Mouse (Mus musculus): ENCODE results near the gene Tcf7l1.
A peak's percentile ranks its signal among the peaks of the same experiment; 100 is the strongest.

Tcf7l1 gene

DNA sequence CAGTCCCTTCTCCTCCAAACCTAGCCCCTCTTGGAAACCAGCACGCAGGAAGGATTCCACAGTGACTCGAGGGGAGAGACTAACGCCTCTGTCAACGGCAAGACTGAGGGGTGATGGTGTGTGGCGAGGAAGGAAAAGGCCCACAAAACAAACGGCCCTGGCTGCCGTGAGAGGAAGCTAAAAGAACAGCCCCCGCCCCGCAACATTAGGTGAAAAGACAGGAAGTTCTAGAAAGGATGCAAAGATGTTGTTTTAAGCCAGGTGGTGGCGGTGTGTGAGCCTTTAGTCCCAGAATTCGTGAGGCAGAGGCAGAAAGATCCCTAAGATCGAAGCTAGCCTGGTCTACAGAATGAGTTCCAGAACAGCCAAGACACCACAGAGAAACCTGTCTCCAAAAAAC lies 43.3 kb downstream of the Tcf7l1 start:
- DNase-seq (ENCODE audit: low spot score in 2 of 2): no peak

DNA sequence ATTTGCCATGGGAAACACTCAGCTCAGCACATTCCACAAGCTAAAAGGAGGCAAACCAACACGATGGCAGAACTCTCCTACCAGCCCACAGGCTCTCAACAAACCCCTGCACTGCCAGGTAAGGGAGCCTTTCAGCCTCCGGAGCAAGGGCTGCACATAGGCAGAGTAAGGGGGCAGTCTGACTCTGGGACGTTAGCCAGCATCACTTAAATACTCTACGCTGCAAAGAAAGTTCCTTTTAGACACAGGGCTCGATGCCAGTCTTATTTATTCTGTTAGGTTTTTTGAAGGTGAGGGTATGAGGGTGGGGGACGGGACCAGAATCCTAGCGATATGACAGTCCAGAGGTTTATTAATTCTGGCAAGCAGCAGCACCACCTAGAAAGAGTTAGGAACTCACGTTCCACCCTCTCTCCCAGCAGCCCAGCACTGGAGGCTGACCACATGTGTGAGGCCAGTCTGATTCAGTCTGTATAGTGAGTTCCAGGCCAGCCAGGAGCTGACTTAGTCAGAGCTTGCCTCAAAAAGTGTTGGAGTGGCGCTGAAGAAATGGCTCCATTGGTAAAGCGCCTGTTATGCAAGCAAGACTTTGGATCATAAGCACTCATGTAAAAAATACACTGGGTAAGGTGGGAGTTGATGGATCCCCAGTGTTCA lies 44.8 kb downstream of the Tcf7l1 start:
- DNase-seq (ENCODE audit: low spot score in 2 of 2): no peak

DNA sequence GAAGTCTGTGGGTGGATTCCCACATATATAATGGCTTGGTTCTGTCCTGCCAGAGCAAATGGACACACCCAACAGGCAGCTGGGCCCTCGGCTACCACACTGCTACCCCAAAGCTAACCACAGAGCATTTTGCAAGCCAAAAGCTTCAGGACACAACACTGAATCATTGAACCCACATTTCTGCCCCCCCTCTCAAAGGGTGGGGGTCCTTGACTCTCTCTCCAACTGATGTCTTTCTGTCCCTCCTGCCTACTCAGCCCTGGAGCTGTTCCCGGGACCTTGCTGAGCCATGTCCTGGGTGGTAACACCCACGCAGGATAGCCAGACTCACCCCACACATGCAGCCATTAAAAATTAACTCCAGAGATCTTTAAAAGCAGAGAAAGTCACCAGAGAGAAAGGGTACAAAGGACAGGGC lies 45.4 kb downstream of the Tcf7l1 start:
- DNase-seq (ENCODE audit: low spot score in 2 of 2): no peak

DNA sequence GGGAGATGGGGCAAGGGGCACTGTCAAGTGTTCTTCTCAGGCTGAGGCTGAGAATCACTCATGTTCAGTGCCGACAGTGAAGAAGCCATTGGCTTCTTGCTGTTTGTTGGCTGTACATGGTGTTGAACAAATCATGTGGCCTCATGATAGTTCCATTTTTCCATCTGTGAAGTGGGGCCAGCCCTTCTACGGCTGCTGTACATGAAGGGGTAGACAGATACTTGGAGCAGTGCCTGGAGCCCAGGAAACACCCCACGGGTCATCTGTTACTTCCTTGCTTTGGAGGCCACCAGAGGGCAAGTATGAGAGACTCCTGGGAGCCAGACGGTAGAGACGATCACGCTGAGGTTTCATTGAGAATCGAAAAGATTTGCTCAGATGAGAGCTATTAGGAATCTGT lies 46.7 kb downstream of the Tcf7l1 start:
- DNase-seq (ENCODE audit: low spot score in 2 of 2): no peak

GRCm38 (mm10) chr6:72740596-72741421 lies 48.2 kb downstream of the Tcf7l1 start:
- DNase-seq (ENCODE audit: low spot score in 2 of 2): no peak

DNA sequence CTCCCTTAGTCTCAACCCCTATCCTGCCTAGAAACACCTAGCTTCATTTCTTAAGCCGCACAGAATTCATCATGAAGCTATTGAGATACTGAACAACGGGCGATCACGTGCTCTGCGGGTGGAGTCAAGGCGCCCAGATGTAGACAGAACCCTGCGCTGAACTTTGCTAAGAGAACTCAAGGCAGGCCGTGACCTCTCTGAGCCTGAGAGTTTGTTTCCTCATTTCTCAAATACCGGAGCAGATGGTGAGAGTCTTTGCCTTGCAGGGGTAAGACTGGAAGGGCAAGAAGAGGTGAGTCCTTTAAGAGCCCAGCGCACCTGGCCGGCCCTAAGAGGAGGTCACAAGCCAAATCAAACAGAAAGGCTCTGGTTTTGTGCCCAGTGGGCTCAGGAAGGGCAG lies 52.2 kb downstream of the Tcf7l1 start:
- DNase-seq (ENCODE audit: low spot score in 2 of 2): no peak

DNA sequence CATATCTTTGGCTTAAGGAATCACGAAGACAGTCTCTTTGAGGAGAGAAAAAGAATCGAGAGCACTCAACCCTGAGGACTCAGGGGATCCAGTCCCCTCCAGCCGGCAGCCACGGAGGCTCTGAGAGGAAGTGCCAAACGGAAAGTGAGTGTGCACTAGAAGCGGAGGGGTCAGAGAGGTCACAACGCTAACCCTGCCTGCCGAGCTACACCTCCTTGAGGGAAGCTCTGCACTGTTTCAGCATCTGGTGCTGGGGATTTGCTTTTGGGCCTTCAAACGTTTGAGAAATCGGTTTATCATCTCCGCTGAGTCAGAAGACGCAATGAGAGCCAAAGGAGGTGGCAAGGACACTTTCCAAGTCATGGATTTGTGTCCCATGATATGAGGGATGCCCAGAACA lies 53.8 kb downstream of the Tcf7l1 start:
- DNase-seq (ENCODE audit: low spot score in 2 of 2): no peak

- DNase-seq (ENCODE audit: low spot score in 2 of 2): no peak
Observed at GRCm38 (mm10) chr6:72733375-72733774, 55.7 kb downstream of the Tcf7l1 start.

DNA sequence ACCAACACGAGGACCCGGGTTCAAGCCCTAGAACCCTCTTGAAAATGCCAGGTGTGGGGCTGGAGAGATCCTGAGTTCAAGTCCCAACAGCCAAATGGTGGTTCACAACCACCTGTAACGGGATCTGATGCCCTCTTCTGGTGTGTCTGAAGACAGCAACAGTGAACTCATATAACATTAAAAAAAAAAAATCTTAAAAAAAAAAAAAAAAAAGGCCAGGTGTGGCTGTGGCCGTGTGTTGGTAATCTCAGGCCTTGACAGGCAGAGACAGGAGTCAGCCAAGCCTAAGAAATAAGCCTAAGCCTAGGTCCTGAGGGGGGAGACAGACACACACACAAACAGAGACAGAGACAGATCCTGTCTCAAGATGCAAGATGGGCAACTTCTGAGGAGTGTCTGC lies 56.9 kb downstream of the Tcf7l1 start:
- DNase-seq (ENCODE audit: low spot score in 2 of 2): no peak

GRCm38 (mm10) chr6:72730560-72730849 lies 58.5 kb downstream of the Tcf7l1 start:
- DNase-seq (ENCODE audit: low spot score in 2 of 2): peak; percentile 19 to 31

- no peak for DNase-seq (ENCODE audit: low spot score in 2 of 2)
Observed at GRCm38 (mm10) chr6:72729831-72730559, 59.1 kb downstream of the Tcf7l1 start.

DNA sequence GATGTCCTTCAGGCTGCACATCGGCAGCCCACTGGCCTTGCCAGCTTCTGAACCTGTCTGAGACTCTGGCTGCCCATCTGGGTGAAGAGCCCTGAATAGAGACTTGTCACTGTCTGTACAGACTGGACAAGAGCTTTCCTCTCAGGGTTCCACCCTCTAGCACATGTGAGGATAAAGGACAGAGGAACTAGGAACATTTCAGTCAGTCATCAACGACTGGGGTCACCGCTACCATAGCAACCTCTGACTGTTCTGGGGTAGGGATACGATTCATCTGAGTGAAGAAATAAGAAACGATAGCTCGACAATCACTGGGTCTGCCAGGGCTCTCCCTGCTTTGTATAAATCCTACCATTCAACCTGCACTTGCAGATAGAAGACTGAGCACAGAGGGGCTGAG lies 61.2 kb downstream of the Tcf7l1 start:
- DNase-seq (ENCODE audit: low spot score in 2 of 2): no peak

GRCm38 (mm10) chr6:72724494-72725180 lies 64.4 kb downstream of the Tcf7l1 start:
- no peak for DNase-seq (ENCODE audit: low spot score in 2 of 2)

- no peak for DNase-seq (ENCODE audit: low spot score in 2 of 2)
Observed at GRCm38 (mm10) chr6:72723731-72724385, 65.2 kb downstream of the Tcf7l1 start.

- DNase-seq (ENCODE audit: low spot score in 2 of 2): no peak
Observed at GRCm38 (mm10) chr6:72723143-72723542, 65.9 kb downstream of the Tcf7l1 start.

- no peak for DNase-seq (ENCODE audit: low spot score in 2 of 2)
Observed at GRCm38 (mm10) chr6:72720852-72721251, 68.2 kb downstream of the Tcf7l1 start.

- DNase-seq (ENCODE audit: low spot score in 2 of 2): peak; percentile 25 to 34
Observed at GRCm38 (mm10) chr6:72714726-72715125, 74.3 kb downstream of the Tcf7l1 start.

- DNase-seq (ENCODE audit: low spot score in 2 of 2): no peak
Observed at GRCm38 (mm10) chr6:72714250-72714649, 74.8 kb downstream of the Tcf7l1 start.

- DNase-seq (ENCODE audit: low spot score in 2 of 2): no peak
Observed at GRCm38 (mm10) chr6:72711508-72712081, 77.5 kb downstream of the Tcf7l1 start.

DNA sequence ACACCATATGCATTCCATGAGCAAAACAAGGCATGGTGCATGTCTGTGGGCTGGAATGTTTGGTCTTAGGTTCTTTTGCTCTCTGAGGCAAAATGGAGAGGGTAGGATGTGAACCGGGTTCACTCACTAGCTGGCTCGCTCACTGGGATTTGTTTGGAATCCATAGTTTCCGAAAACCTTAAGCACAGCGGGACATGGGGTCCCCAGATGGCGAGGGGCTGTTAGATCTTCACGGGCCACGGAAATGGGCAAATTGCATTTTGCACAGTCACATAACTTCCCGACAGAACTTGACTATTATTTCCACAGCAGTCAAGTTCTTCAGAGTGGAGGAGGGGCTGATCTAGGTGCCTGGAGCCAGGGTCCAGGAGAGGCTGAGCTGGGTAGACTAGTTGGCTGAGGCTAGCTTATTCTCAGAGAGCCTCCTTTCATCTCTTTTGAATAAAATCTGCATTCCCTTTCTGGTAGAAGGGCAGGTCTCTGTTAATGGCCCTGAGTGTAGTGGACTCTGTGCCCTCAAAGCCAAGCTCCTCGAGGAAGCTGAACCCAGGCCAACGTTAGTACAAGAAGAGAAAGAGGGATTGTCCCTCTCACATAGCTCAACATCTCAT lies 78.1 kb downstream of the Tcf7l1 start:
- no peak for DNase-seq (ENCODE audit: low spot score in 2 of 2)

All from frontal cortex, postnatal 14 days (tissue).